Mouse (Mus musculus) ES-E14 (cell line): ENCODE measurements around the gene Zbtb8os.

Experiments used
- HCFC1 ChIP-seq: IDR thresholded peaks from 2 replicates; pipeline ENCODE4 v1.6.1; 2012; ENCODE audit warnings: low read length, inconsistent platforms, borderline replicate concordance; ENCODE audit not compliant: insufficient read depth
- ZNF384 ChIP-seq: IDR thresholded peaks from 2 replicates; pipeline ENCODE4 v1.6.1; 2012; ENCODE audit warnings: low read depth, low read length, inconsistent platforms

- TF ChIP-seq ZNF384, result no peak
- no peak for TF ChIP-seq HCFC1
These were observed 54.8 kb downstream of the Zbtb8os start for GRCm38 (mm10) chr4:129390216-129390743.
